Mouse (Mus musculus) neural tube, embryonic 14.5 days (tissue): ENCODE results near the gene Gm5089. TPM values are rescaled to one million over a fixed set of nuclear protein-coding genes. Genes with fewer than 3 reads are reported as not detected.
A peak's percentile ranks its signal among the peaks of the same experiment; 100 is the strongest.

Source experiments
- ATAC-seq: fragments of 200-750 bp; cut with Nextera tagmentation; 2 replicates; pipeline ENCODE4 v1.8.0; 2017; ENCODE audit warnings: low read depth, mild to moderate bottlenecking, moderate TSS enrichment, moderate library complexity
- H3K27ac ChIP-seq: fragments of 300-500 bp; sonication (generic); 2 replicates; pipeline ENCODE4 v1.5.1; 2014; ENCODE audit warnings: low read depth, mild to moderate bottlenecking, control low read depth, low read length, moderate library complexity, mixed read lengths
- H3K27me3 ChIP-seq: fragments of 300-500 bp; sonication (generic); 2 replicates; pipeline ENCODE4 v1.6.1; 2014; ENCODE audit warnings: low read length; ENCODE audit not compliant: control insufficient read depth, insufficient read depth
- H3K36me3 ChIP-seq: fragments of 300-500 bp; sonication (generic); 2 replicates; pipeline ENCODE4 v1.6.1; 2014; ENCODE audit warnings: low read length, mixed read lengths; ENCODE audit not compliant: control insufficient read depth, insufficient read depth
- H3K4me1 ChIP-seq: fragments of 300-500 bp; sonication (generic); 2 replicates; pipeline ENCODE4 v1.6.1; 2014; ENCODE audit warnings: low read length; ENCODE audit not compliant: control insufficient read depth, insufficient read depth
- H3K4me2 ChIP-seq: fragments of 300-500 bp; sonication (generic); 2 replicates; pipeline ENCODE4 v1.6.1; 2014; ENCODE audit warnings: mild to moderate bottlenecking, low read depth, low read length, control low read depth
- H3K4me3 ChIP-seq: fragments of 300-500 bp; sonication (generic); 2 replicates; pipeline ENCODE4 v1.5.1; 2014; ENCODE audit warnings: low read depth, low read length, control low read depth, mixed read lengths
- H3K9ac ChIP-seq: fragments of 300-500 bp; sonication (generic); replicated peaks from 2 replicates; pipeline ENCODE4 v1.6.1; 2014; ENCODE audit warnings: low read depth, mild to moderate bottlenecking, control low read depth, low read length, mixed read lengths
- H3K9me3 ChIP-seq: fragments of 300-500 bp; sonication (generic); 2 replicates; pipeline ENCODE4 v1.6.1; 2016; ENCODE audit warnings: low read length; ENCODE audit not compliant: control insufficient read depth
- WGBS: fragments of 180-500 bp; shearing (Covaris S2); extraction: QIAGEN DNeasy Blood & Tissue Kit; methylation state at CpG from one replicate; pipeline ENCODE4 v1.1.7; 2014; 5-methylcytosine and 5-hydroxymethylcytosine counted together
- polyA plus RNA-seq: library from polyadenylated mRNA; unstranded; fragments of >200 nt; fragmentation: Nextera tagmentation; extraction: Ambion mirVana; gene quantifications from 2 replicates; pipeline ENCODE4 v1.2.1, GENCODE M21; 2014

The Gm5089 gene
- 0.27 and 0.81 TPM in 2 replicates for polyA plus RNA-seq

GRCm38 (mm10) chr14:122450496-122451382, at the start of gene Gm5089:
Gene Gm5089 (minus strand): TSS chr14:122451115.
- ATAC-seq, result peak; percentile 42
- H3K27me3 ChIP-seq, result peaks cover 27% of the 10 kb centered on the region
- H3K36me3 ChIP-seq, result no peaks in the 10 kb centered on the region
- peak within 1 kb of the TSS; percentile 50 for H3K4me2 ChIP-seq
- H3K9me3 ChIP-seq, result no peaks in the 10 kb centered on the region
- peak within 1 kb of the TSS; percentile 52; the same call in 1 of the 2 replicates for H3K27ac ChIP-seq
- H3K9ac ChIP-seq, result 0 out of 2 replicates have a peak within 1 kb of the TSS, but pooled peaks have one; percentile 25
- peaks cover 8% of the 10 kb centered on the region; the same call in 1 of the 2 replicates for H3K4me1 ChIP-seq
- H3K4me3 ChIP-seq, result peak within 1 kb of the TSS; percentile 28
- under 1% methylated on average over 59 of the region's 59 CpGs for WGBS

- no peak for ATAC-seq
- Histone ChIP-seq H3K4me2 (no peak overlapping the region), H3K36me3 (no peaks in the 10 kb centered on the region), H3K9ac (no peak overlapping the region), H3K4me3 (no peak overlapping the region), H3K4me1 (no peaks in the 10 kb centered on the region), H3K9me3 (no peaks in the 10 kb centered on the region), H3K27ac (no peak overlapping the region), H3K27me3 (peaks cover 19% of the 10 kb centered on the region)
- WGBS, result 70% methylated on average over 1 of the region's 1 CpGs
These were observed 41.1 kb upstream of the Gm5089 start for GRCm38 (mm10) chr14:122492015-122492414.

- no peak for ATAC-seq
- Histone ChIP-seq H3K9me3 (no peaks in the 10 kb centered on the region), H3K36me3 (no peaks in the 10 kb centered on the region), H3K27ac (no peak overlapping the region), H3K9ac (no peak overlapping the region), H3K4me2 (no peak overlapping the region), H3K27me3 (peaks cover 21% of the 10 kb centered on the region), H3K4me3 (no peak overlapping the region), H3K4me1 (no peaks in the 10 kb centered on the region)
- 66% methylated on average over 6 of the region's 6 CpGs for WGBS
These were observed 40.6 kb upstream of the Gm5089 start for GRCm38 (mm10) chr14:122491521-122491920.

GRCm38 (mm10) chr14:122490441-122491328, 39.8 kb upstream of the Gm5089 start, which contains the start of gene Gm10837:
Gene Gm10837 (plus strand): TSS chr14:122490586.
- Histone ChIP-seq H3K4me1 (no peaks in the 10 kb centered on the region), H3K36me3 (no peaks in the 10 kb centered on the region), H3K27ac (peak within 1 kb of the TSS; percentile 57), H3K27me3 (peaks cover 29% of the 10 kb centered on the region), H3K4me3 (peak within 1 kb of the TSS; percentile 24), H3K4me2 (peak within 1 kb of the TSS; percentile 41), H3K9ac (0 out of 2 replicates have a peak within 1 kb of the TSS, but pooled peaks have one; percentile 12), H3K9me3 (no peaks in the 10 kb centered on the region)
- 2% methylated on average over 50 of the region's 51 CpGs for WGBS
- peak; percentile 83 for ATAC-seq

GRCm38 (mm10) chr14:122489686-122490414, 38.9 kb upstream of the Gm5089 start:
- H3K36me3 ChIP-seq, result no peaks in the 10 kb centered on the region
- peak overlapping the region; percentile 41; the same call in 1 of the 2 replicates for H3K4me2 ChIP-seq
- peaks cover 36% of the 10 kb centered on the region for H3K27me3 ChIP-seq
- ATAC-seq, result no peak
- H3K9ac ChIP-seq, result no peak overlapping the region
- no peak overlapping the region for H3K4me3 ChIP-seq
- H3K9me3 ChIP-seq, result no peaks in the 10 kb centered on the region
- H3K4me1 ChIP-seq, result no peaks in the 10 kb centered on the region
- H3K27ac ChIP-seq, result no peak overlapping the region
- WGBS, result 2% methylated on average over 12 of the region's 12 CpGs

- ATAC-seq, result no peak
- Histone ChIP-seq H3K9me3 (no peaks in the 10 kb centered on the region), H3K4me3 (no peak overlapping the region), H3K36me3 (no peaks in the 10 kb centered on the region), H3K27ac (no peak overlapping the region), H3K4me2 (no peak overlapping the region), H3K27me3 (peaks cover 42% of the 10 kb centered on the region), H3K4me1 (no peaks in the 10 kb centered on the region), H3K9ac (no peak overlapping the region)
- 4% methylated on average over 5 of the region's 5 CpGs for WGBS
These were observed 38.1 kb upstream of the Gm5089 start for GRCm38 (mm10) chr14:122489041-122489440.

GRCm38 (mm10) chr14:122487366-122487765, 36.5 kb upstream of the Gm5089 start:
- WGBS, result 11% methylated on average over 5 of the region's 5 CpGs
- Histone ChIP-seq H3K4me3 (no peak overlapping the region), H3K27ac (no peak overlapping the region), H3K4me2 (no peak overlapping the region), H3K9me3 (no peaks in the 10 kb centered on the region), H3K36me3 (no peaks in the 10 kb centered on the region), H3K27me3 (peaks cover 50% of the 10 kb centered on the region), H3K9ac (no peak overlapping the region), H3K4me1 (no peaks in the 10 kb centered on the region)
- ATAC-seq, result no peak

GRCm38 (mm10) chr14:122486611-122487010, 35.7 kb upstream of the Gm5089 start:
- no peak overlapping the region for H3K4me3 ChIP-seq
- no peaks in the 10 kb centered on the region for H3K4me1 ChIP-seq
- 9% methylated on average over 1 of the region's 1 CpGs for WGBS
- ATAC-seq, result no peak
- H3K36me3 ChIP-seq, result no peaks in the 10 kb centered on the region
- H3K27me3 ChIP-seq, result peaks cover 56% of the 10 kb centered on the region
- no peak overlapping the region for H3K27ac ChIP-seq
- no peak overlapping the region for H3K9ac ChIP-seq
- no peak overlapping the region for H3K4me2 ChIP-seq
- H3K9me3 ChIP-seq, result no peaks in the 10 kb centered on the region
